Mouse (Mus musculus) CH12.LX (cell line): Measurements from ENCODE around the gene Fgfr2. TPM values are rescaled to one million over a fixed set of nuclear protein-coding genes. Genes with fewer than 3 reads are reported as not detected.

Experiments
- DNase-seq: peaks from one replicate; pipeline ENCODE4 v3.0.0-alpha.2; 2013; ENCODE audit errors: extremely low read depth
- H3K27ac ChIP-seq: 2 replicates; pipeline ENCODE4 v1.5.1; 2012; ENCODE audit warnings: low read depth, mild to moderate bottlenecking, control low read depth, moderate library complexity; ENCODE audit not compliant: insufficient read depth
- H3K27me3 ChIP-seq: replicated peaks from 2 replicates; pipeline ENCODE3; 2012; ENCODE audit warnings: inconsistent platforms
- H3K36me3 ChIP-seq, 2 experiments: replicated peaks in 1 of 2; 2 replicates each; pipeline versions ENCODE3 to v1.6.1; 2012; ENCODE audit warnings: inconsistent platforms in 1 of 2, low read length in 1 of 2, mild to moderate bottlenecking in 1 of 2, mixed read lengths in 1 of 2, moderate library complexity in 1 of 2; ENCODE audit not compliant: control insufficient read depth in 1 of 2, insufficient read depth in 1 of 2
- H3K4me1 ChIP-seq, 2 experiments: 2 replicates each; pipeline ENCODE4 v1.6.1; 2012; ENCODE audit warnings: inconsistent platforms in 1 of 2, moderate library complexity in 1 of 2; ENCODE audit not compliant: insufficient read depth in 2 of 2, control insufficient read depth in 1 of 2
- H3K4me2 ChIP-seq: 2 replicates; pipeline ENCODE4 v1.6.1; 2012; ENCODE audit warnings: low read depth, mild to moderate bottlenecking, control low read depth; ENCODE audit not compliant: poor library complexity, insufficient read depth, severe bottlenecking
- H3K4me3 ChIP-seq, 3 experiments: fragments of 150-350 bp in 1 of 3; sonication (generic) in 1 of 3; replicated peaks in 1 of 3; 2 replicates each; pipeline versions ENCODE3 to v1.5.1; 2011 to 2012; ENCODE audit warnings: low read depth in 2 of 3, low read length in 2 of 3, mild to moderate bottlenecking in 2 of 3, moderate library complexity in 2 of 3, control low read depth in 1 of 3, improper control_type of control experiment in 1 of 3, inconsistent platforms in 1 of 3, mixed read lengths in 1 of 3; ENCODE audit not compliant: poor library complexity in 1 of 3
- H3K79me2 ChIP-seq: replicated peaks from 2 replicates; pipeline ENCODE4 v1.6.1; 2012; ENCODE audit warnings: mild to moderate bottlenecking, moderate library complexity; ENCODE audit not compliant: control insufficient read depth, poor library complexity, insufficient read depth, severe bottlenecking; ENCODE audit errors: extremely low read depth
- H3K9ac ChIP-seq: 2 replicates; pipeline ENCODE4 v1.6.1; 2012; ENCODE audit warnings: low read depth, mild to moderate bottlenecking, control low read depth, moderate library complexity; ENCODE audit not compliant: insufficient read depth
- H3K9me3 ChIP-seq: replicated peaks from 2 replicates; pipeline ENCODE3; 2012; ENCODE audit warnings: low read length, inconsistent platforms, mixed read lengths
- BHLHE40 ChIP-seq: IDR thresholded peaks from 2 replicates; pipeline ENCODE4 v1.6.1; 2011; ENCODE audit warnings: mild to moderate bottlenecking, low read depth, low read length, improper control_type of control experiment
- CHD1 ChIP-seq: IDR thresholded peaks from 2 replicates; pipeline ENCODE4 v1.6.1; 2012; ENCODE audit warnings: low read depth, low read length, improper control_type of control experiment, inconsistent platforms
- CHD2 ChIP-seq: IDR thresholded peaks from 2 replicates; pipeline ENCODE4 v1.6.1; 2011; ENCODE audit warnings: low read length, improper control_type of control experiment
- E2F4 ChIP-seq: IDR thresholded peaks from 2 replicates; pipeline ENCODE4 v1.6.1; 2011; ENCODE audit warnings: low read depth, low read length, improper control_type of control experiment; ENCODE audit not compliant: insufficient replicate concordance
- EP300 ChIP-seq: IDR thresholded peaks from 2 replicates; pipeline ENCODE4 v1.6.1; 2011; ENCODE audit warnings: low read length, improper control_type of control experiment
- ETS1 ChIP-seq: conservative IDR thresholded peaks from 2 replicates; pipeline ENCODE4 v1.6.1; 2012; ENCODE audit warnings: low read depth, mild to moderate bottlenecking, inconsistent platforms, low read length, improper control_type of control experiment, moderate library complexity
- GABPA ChIP-seq: IDR thresholded peaks from 2 replicates; pipeline ENCODE4 v1.6.1; 2012; ENCODE audit warnings: low read depth, low read length, improper control_type of control experiment, inconsistent platforms; ENCODE audit not compliant: insufficient replicate concordance
- HCFC1 ChIP-seq: IDR thresholded peaks from 2 replicates; pipeline ENCODE4 v1.6.1; 2012; ENCODE audit warnings: low read depth, mild to moderate bottlenecking, inconsistent platforms, low read length, improper control_type of control experiment
- KAT2A ChIP-seq: IDR thresholded peaks from 2 replicates; pipeline ENCODE4 v1.6.1; 2012; ENCODE audit warnings: low read length, improper control_type of control experiment, inconsistent platforms; ENCODE audit not compliant: insufficient replicate concordance
- MAFK ChIP-seq: IDR thresholded peaks from 2 replicates; pipeline ENCODE4 v1.6.1; 2011; ENCODE audit warnings: low read length, improper control_type of control experiment; ENCODE audit not compliant: insufficient replicate concordance
- MAZ ChIP-seq: IDR thresholded peaks from 2 replicates; pipeline ENCODE4 v1.6.1; 2012; ENCODE audit warnings: low read depth, mild to moderate bottlenecking, inconsistent platforms, low read length, improper control_type of control experiment, moderate library complexity
- MYC ChIP-seq: IDR thresholded peaks from 2 replicates; pipeline ENCODE4 v1.6.1; 2011; ENCODE audit warnings: low read depth, mild to moderate bottlenecking, improper control_type of control experiment, low read length
- PAX5 ChIP-seq: IDR thresholded peaks from 2 replicates; pipeline ENCODE4 v1.6.1; 2012; ENCODE audit warnings: low read length, inconsistent platforms, mixed read lengths
- RCOR1 ChIP-seq: conservative IDR thresholded peaks from 2 replicates; pipeline ENCODE4 v1.6.1; 2012; ENCODE audit warnings: low read depth, mild to moderate bottlenecking, inconsistent platforms, low read length, improper control_type of control experiment
- SIN3A ChIP-seq: IDR thresholded peaks from 2 replicates; pipeline ENCODE4 v1.6.1; 2012; ENCODE audit warnings: low read length, improper control_type of control experiment, inconsistent platforms
- SMC3 ChIP-seq: IDR thresholded peaks from 2 replicates; pipeline ENCODE4 v1.6.1; 2011; ENCODE audit warnings: low read depth, low read length, improper control_type of control experiment
- UBTF ChIP-seq: IDR thresholded peaks from 2 replicates; pipeline ENCODE4 v1.6.1; 2012; ENCODE audit warnings: low read depth, mild to moderate bottlenecking, inconsistent platforms, low read length, improper control_type of control experiment, moderate library complexity
- USF1 ChIP-seq: IDR thresholded peaks from 2 replicates; pipeline ENCODE4 v1.6.1; 2014; ENCODE audit warnings: low read depth, mild to moderate bottlenecking, inconsistent platforms, low read length, improper control_type of control experiment
- ZC3H11A ChIP-seq: IDR thresholded peaks from 2 replicates; pipeline ENCODE4 v1.6.1; 2012; ENCODE audit warnings: low read depth, mild to moderate bottlenecking, inconsistent platforms, low read length, improper control_type of control experiment
- ZKSCAN1 ChIP-seq: IDR thresholded peaks from 2 replicates; pipeline ENCODE4 v1.6.1; 2012; ENCODE audit warnings: low read depth, inconsistent platforms, low read length, improper control_type of control experiment, borderline replicate concordance
- ZMIZ1 ChIP-seq: IDR thresholded peaks from 2 replicates; pipeline ENCODE4 v1.6.1; 2012; ENCODE audit warnings: low read depth, mild to moderate bottlenecking, inconsistent platforms, low read length, improper control_type of control experiment
- ZNF384 ChIP-seq: IDR thresholded peaks from 2 replicates; pipeline ENCODE4 v1.6.1; 2012; ENCODE audit warnings: low read depth, low read length, improper control_type of control experiment, inconsistent platforms
- dilution Hi-C: fragments of 300-500 bp; cut with MboI; formaldehyde crosslinking; loops from 2 replicates; pipeline ENCODE4 v1.14.3; 2020; ENCODE audit warnings: low sequenced_read_pairs; ENCODE audit not compliant: extremely low pct_unique_long_range_greater_than_20kb, extremely low pct_ligation_motif_present
- in situ Hi-C: fragments of 300-500 bp; cut with MboI; formaldehyde crosslinking; loops from 3 replicates; pipeline ENCODE4 v1.14.3; 2019; ENCODE audit warnings: low sequenced_read_pairs, low pct_ligation_motif_present, low pct_unique_long_range_greater_than_20kb, mixed read lengths
- polyA plus RNA-seq: library from polyadenylated mRNA; unstranded; fragments of >175 nt; gene quantifications from 2 replicates; pipeline ENCODE4 v1.2.1, GENCODE M21; 2012; ENCODE audit warnings: low read depth; ENCODE audit not compliant: insufficient read length
- total RNA-seq, 2 experiments: library from RNA; depleted of rRNA; stranded (reverse); fragments of 300-350 nt in 1 of 2; fragments of >200 nt in 1 of 2; gene quantifications; 2 replicates each; pipeline ENCODE4 v1.2.3; 2012 to 2014

Fgfr2 gene
- total and polyA plus RNA-seq, 3 experiments = not detected

- Histone ChIP-seq H3K9ac (no peak overlapping the region), H3K27me3 (peaks cover 90% of the 10 kb centered on the region), H3K4me3 (no peak overlapping the region), H3K36me3 (no peaks in the 10 kb centered on the region), H3K4me2 (no peak overlapping the region), H3K27ac (no peak overlapping the region), H3K9me3 (no peaks in the 10 kb centered on the region), H3K4me1 (no peaks in the 10 kb centered on the region), H3K79me2 (no peaks in the 10 kb centered on the region)
- DNase-seq = no peak
- dilution Hi-C loops (no loop called here), in situ Hi-C loops (no loop called here)
- no peak for TF ChIP-seq SMC3
- no peak for TF ChIP-seq MYC
- no peak for TF ChIP-seq MAFK
- no peak for TF ChIP-seq EP300
- no peak for TF ChIP-seq CHD1
- TF ChIP-seq SIN3A = no peak
- TF ChIP-seq ZC3H11A = no peak
- TF ChIP-seq CHD2 = no peak
- TF ChIP-seq BHLHE40 = no peak
- TF ChIP-seq MAZ = no peak
- TF ChIP-seq UBTF = no peak
- no peak for TF ChIP-seq ZMIZ1
Observed at GRCm38 (mm10) chr7:132415866-132416265, 707.3 kb downstream of the Fgfr2 start.

- H3K4me3 ChIP-seq = no peak overlapping the region
- H3K79me2 ChIP-seq = no peaks in the 10 kb centered on the region
- H3K9ac ChIP-seq = no peak overlapping the region
- no peaks in the 10 kb centered on the region for H3K9me3 ChIP-seq
- no peak overlapping the region for H3K27ac ChIP-seq
- in situ Hi-C loops (no loop called here), dilution Hi-C loops (no loop called here)
- DNase-seq = no peak
- TF ChIP-seq BHLHE40 (no peak), E2F4 (no peak), GABPA (no peak), HCFC1 (no peak), MAFK (no peak), CHD2 (no peak), MYC (no peak), KAT2A (no peak), UBTF (no peak), ETS1 (no peak), ZC3H11A (no peak), ZNF384 (no peak), PAX5 (no peak), ZKSCAN1 (no peak), RCOR1 (no peak), EP300 (no peak), USF1 (no peak), MAZ (no peak)
- no peaks in the 10 kb centered on the region for H3K36me3 ChIP-seq
- no peaks in the 10 kb centered on the region for H3K4me1 ChIP-seq
- peaks cover 89% of the 10 kb centered on the region for H3K27me3 ChIP-seq
- H3K4me2 ChIP-seq = no peak overlapping the region
Observed at GRCm38 (mm10) chr7:132412520-132412919, 710.6 kb downstream of the Fgfr2 start.
